Mouse (Mus musculus) left cerebral cortex, adult 2 months (tissue): ENCODE measurements around the gene Taf1d. TPM values are rescaled to one million over a fixed set of nuclear protein-coding genes. Genes with fewer than 3 reads are reported as not detected.
"Not testable (repeated sequence)": the region's sequence is repeated elsewhere in the genome, so short reads cannot be mapped to it uniquely, and the experiment has no call there.

ENCODE experiments used
- DNase-seq, 2 experiments: peaks; one replicate each; pipeline ENCODE4 v3.0.0; 2021 to 2022; ENCODE audit warnings: low spot score in 2 of 2, mixed read lengths in 1 of 2; ENCODE audit errors: extremely low spot score in 1 of 2
- H3K27ac ChIP-seq: fragments of 200-600 bp; 2 replicates; pipeline ENCODE4 v1.8.1; 2022
- H3K4me3 ChIP-seq: fragments of 200-600 bp; 2 replicates; pipeline ENCODE4 v1.8.1; 2022
- CTCF ChIP-seq: fragments of 200-600 bp; IDR thresholded peaks from 2 replicates; pipeline ENCODE4 v1.8.1; 2022; ENCODE audit warnings: antibody characterized with exemption, mild to moderate bottlenecking, moderate library complexity
- intact Hi-C: fragments of 180-260 bp; cut with DNase I; formaldehyde crosslinking; loops from one replicate; pipeline ENCODE4 v1.15.1; 2025
- total RNA-seq, 2 experiments: library from RNA; stranded (reverse); gene quantifications; 2 replicates each; pipeline ENCODE4 v1.2.3; 2021

The Taf1d gene
- total RNA-seq, 2 experiments from 2014 or later, result 30.7 to 33.5 TPM

GRCm38 (mm10) chr9:15287846-15288245, 18.2 kb upstream of the Taf1d start:
- Histone ChIP-seq H3K27ac (no peak overlapping the region), H3K4me3 (no peak overlapping the region)
- DNase-seq, result no peak
- no peak; the same call in 1 of the 2 replicates for TF ChIP-seq CTCF
- intact Hi-C loops, result no loop called here

GRCm38 (mm10) chr9:15288402-15288801, 17.6 kb upstream of the Taf1d start:
- H3K4me3 ChIP-seq, result no peak overlapping the region
- TF ChIP-seq CTCF, result no peak
- DNase-seq, result no peak
- no peak overlapping the region for H3K27ac ChIP-seq
- intact Hi-C loops, result no loop called here

- DNase-seq, result no peak
- Histone ChIP-seq H3K4me3 (no peak overlapping the region), H3K27ac (no peak overlapping the region)
- no peak for TF ChIP-seq CTCF
- intact Hi-C loops, result no loop called here
These were observed 16.8 kb upstream of the Taf1d start for GRCm38 (mm10) chr9:15289251-15289650.

GRCm38 (mm10) chr9:15297112-15297511, 8.9 kb upstream of the Taf1d start:
- Histone ChIP-seq H3K4me3 (no peak overlapping the region), H3K27ac (no peak overlapping the region)
- no peak for TF ChIP-seq CTCF
- intact Hi-C loops, result no loop called here
- DNase-seq, result no peak

GRCm38 (mm10) chr9:15298451-15298850, 7.6 kb upstream of the Taf1d start:
- DNase-seq, result no peak
- intact Hi-C loops, result no loop called here
- H3K27ac ChIP-seq, result no peak overlapping the region
- no peak overlapping the region for H3K4me3 ChIP-seq
- no peak for TF ChIP-seq CTCF

- no peak overlapping the region for H3K27ac ChIP-seq
- H3K4me3 ChIP-seq, result no peak overlapping the region
- no peak for DNase-seq
- TF ChIP-seq CTCF, result no peak
- intact Hi-C loops, result no loop called here
These were observed 6.0 kb upstream of the Taf1d start for GRCm38 (mm10) chr9:15300056-15300455.

GRCm38 (mm10) chr9:15301399-15301798, 4.6 kb upstream of the Taf1d start:
- TF ChIP-seq CTCF, result no peak
- intact Hi-C loops, result no loop called here
- Histone ChIP-seq H3K4me3 (no peak overlapping the region), H3K27ac (peak overlapping the region; percentile 33; the same call in 1 of the 2 replicates)
- no peak for DNase-seq

- H3K27ac ChIP-seq, H3K4me3 ChIP-seq, intact Hi-C loops, DNase-seq: not testable (repeated sequence)
- TF ChIP-seq CTCF, result peak; percentile 31
These were observed 4.0 kb upstream of the Taf1d start for GRCm38 (mm10) chr9:15302006-15302405.

GRCm38 (mm10) chr9:15302881-15303280, 3.1 kb upstream of the Taf1d start:
- Histone ChIP-seq H3K27ac (no peak overlapping the region), H3K4me3 (no peak overlapping the region)
- intact Hi-C loops, result no loop called here
- no peak for DNase-seq
- TF ChIP-seq CTCF, result no peak

- H3K4me3 ChIP-seq, result peak within 1 kb of the TSS; percentile 98
- no peak for TF ChIP-seq CTCF
- peak within 1 kb of the TSS; percentile 92 for H3K27ac ChIP-seq
- no peak for DNase-seq
- intact Hi-C loops, result loop anchor here (2.0 kb wide), 1 partner anchor 28 kb away; the partner anchor contains the start of gene Med17
These were observed 545 bp downstream of the Taf1d start, which contains the start of gene 4931406C07Rik for GRCm38 (mm10) chr9:15306398-15307119. Gene 4931406C07Rik, minus strand, starts transcription at chr9:15306448.

- no peak for TF ChIP-seq CTCF
- intact Hi-C loops, result loop anchor here (2.0 kb wide), 1 partner anchor 28 kb away; the partner anchor contains the start of gene Med17
- Histone ChIP-seq H3K4me3 (peak overlapping the region; percentile 98), H3K27ac (no peak overlapping the region)
- no peak for DNase-seq
These were observed 1.2 kb downstream of the Taf1d start for GRCm38 (mm10) chr9:15307257-15307656.

GRCm38 (mm10) chr9:15308254-15308653, 2.2 kb downstream of the Taf1d start:
- H3K4me3 ChIP-seq, result no peak overlapping the region
- no peak overlapping the region for H3K27ac ChIP-seq
- intact Hi-C loops, result no loop called here
- no peak for TF ChIP-seq CTCF
- DNase-seq, result no peak

- no peak for DNase-seq
- no peak for TF ChIP-seq CTCF
- H3K27ac ChIP-seq, result no peak overlapping the region
- H3K4me3 ChIP-seq, result no peak overlapping the region
- intact Hi-C loops, result no loop called here
These were observed 3.4 kb downstream of the Taf1d start for GRCm38 (mm10) chr9:15309425-15309824.
